Mouse (Mus musculus) layer of hippocampus, adult 6 months (tissue): ENCODE measurements around the gene Fchsd2. TPM values are rescaled to one million over a fixed set of nuclear protein-coding genes. Genes with fewer than 3 reads are reported as not detected.

Source experiments
- long read RNA-seq, 2 experiments: library from polyadenylated mRNA; unstranded; transcript quantifications; one replicate each; pipeline ENCODE4 v2.0.0; 2019 to 2020
- polyA plus RNA-seq: library from polyadenylated mRNA; unstranded; fragments of <200 nt; fragmentation: Nextera tagmentation; gene quantifications from 2 replicates; pipeline ENCODE4 v1.2.3, GENCODE M21; 2021

Gene Fchsd2
- polyA plus RNA-seq = 5.9 and 6.4 TPM in 2 replicates
- long read RNA-seq, experiment 1, full-length matches to known transcripts = 5 of 24 reads
- long read RNA-seq, experiment 1, partial matches to known transcripts = 11 of 24 reads
- long read RNA-seq, experiment 1, other reads (novel, unspliced or antisense) = 8 of 24 reads
- long read RNA-seq, experiment 2, full-length matches to known transcripts = 25 of 61 reads
- long read RNA-seq, experiment 2, partial matches to known transcripts = 16 of 61 reads
- long read RNA-seq, experiment 2, other reads (novel, unspliced or antisense) = 20 of 61 reads

DNA sequence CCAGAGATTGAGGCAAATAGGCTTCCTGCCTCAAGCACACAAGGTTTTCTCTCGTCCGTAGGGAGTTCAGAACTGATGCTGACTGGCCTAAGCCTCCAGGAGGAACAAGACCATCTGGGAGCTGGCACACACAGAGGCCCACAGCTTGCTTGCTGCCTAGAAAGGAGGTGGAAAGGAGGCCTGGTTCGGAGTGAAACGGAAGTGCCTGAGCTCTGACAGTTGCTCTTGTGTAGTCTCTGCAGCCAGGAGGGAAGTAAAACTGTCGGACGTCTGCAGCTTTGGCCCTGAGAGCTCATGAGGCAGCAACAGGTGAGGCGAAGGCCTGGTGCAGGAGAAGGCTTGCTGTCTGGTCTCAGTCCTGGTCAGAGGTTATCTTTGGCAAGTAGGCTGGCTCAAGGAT, at the start of gene Fchsd2:
Fchsd2 (plus strand) TSS at position 246 of the 400 bp plus-strand sequence.

GRCm38 (mm10) chr7:101301881-101302456, 209.3 kb downstream of the Fchsd2 start, which contains the start of gene Atg16l2:
TSS of gene Atg16l2 (minus strand) at chr7:101302251.

GRCm38 (mm10) chr7:101317014-101317413, 224.4 kb downstream of the Fchsd2 start, which contains the start of gene Stard10:
TSS of gene Stard10 (plus strand) at chr7:101317086.

Other genes starting within 250 kb of the Fchsd2 start
- gene Relt, start 229.4 kb upstream of the Fchsd2 start, polyA plus RNA-seq = 8.1 and 10.2 TPM in 2 replicates
- 28.4 and 28.7 TPM in 2 replicates for gene Arhgef17, start 160.8 kb upstream of the Fchsd2 start, polyA plus RNA-seq
- 3.9 and 4.9 TPM in 2 replicates for gene P2ry6, start 118.2 kb upstream of the Fchsd2 start, polyA plus RNA-seq
- gene P2ry2, start 80.0 kb upstream of the Fchsd2 start, polyA plus RNA-seq = 0.55 and 1.0 TPM in 2 replicates
- 6.6 and 13.2 TPM in 2 replicates for gene Atg16l2, start 209.4 kb downstream of the Fchsd2 start, polyA plus RNA-seq
- gene Stard10, start 224.2 kb downstream of the Fchsd2 start, polyA plus RNA-seq = 9.1 and 10.4 TPM in 2 replicates